Mouse (Mus musculus): ENCODE results near the gene Aicda.

GRCm38 (mm10) chr6:122512914-122513878 is 40.4 kb upstream of the Aicda start:
- no peak for TF ChIP-seq CTCF (IDR thresholded peaks at IDR 0.05; ENCODE audit: control insufficient read depth, insufficient read depth, insufficient replicate concordance, low read depth, low read length)
- TF ChIP-seq POLR2A (IDR thresholded peaks at IDR 0.05; ENCODE audit: control insufficient read depth, low read depth, low read length): no peak

Data from testis, adult 2 months (tissue).